Mouse (Mus musculus) MEL (cell line): ENCODE measurements around the gene Dop1b. TPM values are rescaled to one million over a fixed set of nuclear protein-coding genes. Genes with fewer than 3 reads are reported as not detected.

ENCODE experiments used
- DNase-seq: peaks from one replicate; pipeline ENCODE4 v3.0.0; 2011; ENCODE audit warnings: low read depth, low spot score
- H3K27ac ChIP-seq: 2 replicates; pipeline ENCODE4 v1.5.1; 2012; ENCODE audit warnings: low read depth, mild to moderate bottlenecking, control low read depth, low read length, moderate library complexity; ENCODE audit not compliant: control insufficient read depth
- H3K27me3 ChIP-seq, 2 experiments: fragments of 150-350 bp in 1 of 2; sonication (generic) in 1 of 2; 2 replicates each; pipeline ENCODE4 v1.6.1; 2012; ENCODE audit warnings: low read length in 2 of 2, mild to moderate bottlenecking in 2 of 2, improper control_type of control experiment in 1 of 2, moderate library complexity in 1 of 2; ENCODE audit not compliant: insufficient read depth in 2 of 2, control insufficient read depth in 1 of 2
- H3K36me3 ChIP-seq, 2 experiments: 2 replicates each; pipeline ENCODE4 v1.6.1; 2012 to 2014; ENCODE audit warnings: low read length in 2 of 2, improper control_type of control experiment in 1 of 2, inconsistent platforms in 1 of 2, mild to moderate bottlenecking in 1 of 2; ENCODE audit not compliant: insufficient read depth in 2 of 2, control insufficient read depth in 1 of 2
- H3K4me1 ChIP-seq, 2 experiments: fragments of 150-350 bp in 1 of 2; sonication (generic) in 1 of 2; 2 replicates each; pipeline ENCODE4 v1.6.1; 2012; ENCODE audit warnings: low read length in 2 of 2, improper control_type of control experiment in 1 of 2, mild to moderate bottlenecking in 1 of 2; ENCODE audit not compliant: insufficient read depth in 2 of 2, control insufficient read depth in 1 of 2
- H3K4me3 ChIP-seq, 2 experiments: fragments of 150-350 bp in 1 of 2; sonication (generic) in 1 of 2; 2 replicates each; pipeline ENCODE4 v1.5.1; 2012; ENCODE audit warnings: low read depth in 2 of 2, low read length in 2 of 2, mild to moderate bottlenecking in 2 of 2, moderate library complexity in 2 of 2, control low read depth in 1 of 2, improper control_type of control experiment in 1 of 2; ENCODE audit not compliant: control insufficient read depth in 1 of 2, insufficient read depth in 1 of 2
- H3K79me2 ChIP-seq: 2 replicates; pipeline ENCODE4 v1.6.1; 2012; ENCODE audit warnings: mild to moderate bottlenecking, low read length, moderate library complexity; ENCODE audit not compliant: control insufficient read depth, poor library complexity, insufficient read depth
- H3K9ac ChIP-seq: 2 replicates; pipeline ENCODE4 v1.6.1; 2012; ENCODE audit warnings: low read depth, mild to moderate bottlenecking, control low read depth, low read length, moderate library complexity; ENCODE audit not compliant: control insufficient read depth, poor library complexity, severe bottlenecking
- H3K9me3 ChIP-seq: fragments of 150-350 bp; sonication (generic); replicated peaks from 2 replicates; pipeline ENCODE4 v1.6.1; 2012; ENCODE audit warnings: mild to moderate bottlenecking, low read length, improper control_type of control experiment, moderate library complexity; ENCODE audit not compliant: insufficient read depth
- BHLHE40 ChIP-seq: IDR thresholded peaks from 2 replicates; pipeline ENCODE4 v1.6.1; 2012; ENCODE audit warnings: low read depth, mild to moderate bottlenecking, inconsistent platforms, low read length, improper control_type of control experiment, borderline replicate concordance
- CHD1 ChIP-seq: IDR thresholded peaks from 2 replicates; pipeline ENCODE4 v1.6.1; 2012; ENCODE audit warnings: low read depth, mild to moderate bottlenecking, inconsistent platforms, low read length, improper control_type of control experiment
- CHD2 ChIP-seq: IDR thresholded peaks from 2 replicates; pipeline ENCODE4 v1.6.1; 2011; ENCODE audit warnings: low read length, improper control_type of control experiment
- CTCF ChIP-seq, 3 experiments: IDR thresholded peaks in 2 of 3; conservative IDR thresholded peaks in 1 of 3; 2 replicates each; pipeline ENCODE4 v1.5.1; 2011 to 2012; ENCODE audit warnings: low read length in 3 of 3, low read depth in 2 of 3, mild to moderate bottlenecking in 2 of 3, improper control_type of control experiment in 1 of 3, inconsistent platforms in 1 of 3, mixed read lengths in 1 of 3, moderate library complexity in 1 of 3; ENCODE audit not compliant: control insufficient read depth in 1 of 3, insufficient read depth in 1 of 3, poor library complexity in 1 of 3, severe bottlenecking in 1 of 3
- GATA1 ChIP-seq: IDR thresholded peaks from 2 replicates; pipeline ENCODE4 v1.6.1; 2011; ENCODE audit warnings: low read depth, low read length, improper control_type of control experiment
- HCFC1 ChIP-seq: IDR thresholded peaks from 2 replicates; pipeline ENCODE4 v1.6.1; 2012; ENCODE audit warnings: low read depth, mild to moderate bottlenecking, inconsistent platforms, low read length, improper control_type of control experiment, moderate library complexity
- JUND ChIP-seq: IDR thresholded peaks from 2 replicates; pipeline ENCODE4 v1.6.1; 2011; ENCODE audit warnings: low read depth, mild to moderate bottlenecking, improper control_type of control experiment, low read length
- KAT2A ChIP-seq: conservative IDR thresholded peaks from 2 replicates; pipeline ENCODE4 v1.6.1; 2012; ENCODE audit warnings: low read depth, low read length, improper control_type of control experiment, inconsistent platforms
- MAFK ChIP-seq: IDR thresholded peaks from 2 replicates; pipeline ENCODE4 v1.6.1; 2011; ENCODE audit warnings: low read depth, mild to moderate bottlenecking, low read length, improper control_type of control experiment, borderline replicate concordance
- MAX ChIP-seq: IDR thresholded peaks from 2 replicates; pipeline ENCODE4 v1.6.1; 2011; ENCODE audit warnings: low read length, improper control_type of control experiment
- MAZ ChIP-seq: IDR thresholded peaks from 2 replicates; pipeline ENCODE4 v1.6.1; 2012; ENCODE audit warnings: low read depth, mild to moderate bottlenecking, inconsistent platforms, low read length, improper control_type of control experiment
- MXI1 ChIP-seq: IDR thresholded peaks from 2 replicates; pipeline ENCODE4 v1.6.1; 2011; ENCODE audit warnings: mild to moderate bottlenecking, low read depth, low read length, improper control_type of control experiment
- MYB ChIP-seq: IDR thresholded peaks from 2 replicates; pipeline ENCODE4 v1.6.1; 2011; ENCODE audit warnings: mild to moderate bottlenecking, low read depth, low read length, improper control_type of control experiment
- NRF1 ChIP-seq: IDR thresholded peaks from 2 replicates; pipeline ENCODE4 v1.6.1; 2014; ENCODE audit warnings: low read depth, mild to moderate bottlenecking, inconsistent platforms, low read length, improper control_type of control experiment, moderate library complexity; ENCODE audit not compliant: poor library complexity, insufficient read depth, severe bottlenecking
- POLR2A ChIP-seq, 2 experiments: IDR thresholded peaks; 2 replicates each; pipeline ENCODE4 v1.6.1; 2011 to 2012; ENCODE audit warnings: low read length in 2 of 2, mild to moderate bottlenecking in 2 of 2, control low read depth in 1 of 2, improper control_type of control experiment in 1 of 2, low read depth in 1 of 2, moderate library complexity in 1 of 2; ENCODE audit not compliant: control insufficient read depth in 1 of 2, insufficient read depth in 1 of 2, poor library complexity in 1 of 2
- POLR2AphosphoS2 ChIP-seq: IDR thresholded peaks from 2 replicates; pipeline ENCODE4 v1.6.1; 2011; ENCODE audit warnings: low read length, improper control_type of control experiment
- POLR2AphosphoS5 ChIP-seq: IDR thresholded peaks from 2 replicates; pipeline ENCODE4 v1.6.1; 2012; ENCODE audit warnings: low read depth, borderline replicate concordance, mild to moderate bottlenecking, inconsistent platforms, low read length, moderate library complexity, mixed read lengths
- RCOR1 ChIP-seq: IDR thresholded peaks from 2 replicates; pipeline ENCODE4 v1.6.1; 2012; ENCODE audit warnings: low read depth, mild to moderate bottlenecking, inconsistent platforms, low read length, improper control_type of control experiment
- TAL1 ChIP-seq: IDR thresholded peaks from 2 replicates; pipeline ENCODE4 v1.6.1; 2012; ENCODE audit warnings: mild to moderate bottlenecking, inconsistent platforms, low read length, moderate library complexity, mixed read lengths
- TCF12 ChIP-seq: IDR thresholded peaks from 2 replicates; pipeline ENCODE4 v1.6.1; 2014; ENCODE audit warnings: low read depth, mild to moderate bottlenecking, inconsistent platforms, low read length, improper control_type of control experiment, moderate library complexity
- USF1 ChIP-seq: IDR thresholded peaks from 2 replicates; pipeline ENCODE4 v1.6.1; 2014; ENCODE audit warnings: low read depth, mild to moderate bottlenecking, inconsistent platforms, low read length, improper control_type of control experiment, moderate library complexity
- USF2 ChIP-seq, 2 experiments: IDR thresholded peaks; 2 replicates each; pipeline ENCODE4 v1.6.1; 2011 to 2012; ENCODE audit warnings: improper control_type of control experiment in 2 of 2, low read length in 2 of 2, borderline replicate concordance in 1 of 2, inconsistent platforms in 1 of 2, low read depth in 1 of 2, mild to moderate bottlenecking in 1 of 2; ENCODE audit not compliant: insufficient read depth in 1 of 2
- ZC3H11A ChIP-seq: IDR thresholded peaks from 2 replicates; pipeline ENCODE4 v1.6.1; 2012; ENCODE audit warnings: low read depth, mild to moderate bottlenecking, inconsistent platforms, low read length, improper control_type of control experiment
- ZNF384 ChIP-seq: IDR thresholded peaks from 2 replicates; pipeline ENCODE4 v1.6.1; 2012; ENCODE audit warnings: low read depth, mild to moderate bottlenecking, inconsistent platforms, low read length, improper control_type of control experiment
- polyA plus RNA-seq, 2 experiments: library from polyadenylated mRNA; stranded (reverse) in 1 of 2; unstranded in 1 of 2; fragments of >175 nt in 1 of 2; fragments of >200 nt in 1 of 2; gene quantifications; 2 replicates each; pipeline versions ENCODE4 v1.2.1 to v1.2.4; 2012; ENCODE audit warnings: low replicate concordance in 2 of 2, low read depth in 1 of 2; ENCODE audit not compliant: insufficient read length in 2 of 2, insufficient read depth in 1 of 2, missing spikeins in 1 of 2
- total RNA-seq: library from RNA; depleted of rRNA; stranded (reverse); fragments of 300-350 nt; gene quantifications from 2 replicates; pipeline ENCODE4 v1.2.3, GENCODE M21; 2012

Dop1b gene
- total and polyA plus RNA-seq, 3 experiments: 5.8 to 11.3 TPM; not detected in 1

DNA sequence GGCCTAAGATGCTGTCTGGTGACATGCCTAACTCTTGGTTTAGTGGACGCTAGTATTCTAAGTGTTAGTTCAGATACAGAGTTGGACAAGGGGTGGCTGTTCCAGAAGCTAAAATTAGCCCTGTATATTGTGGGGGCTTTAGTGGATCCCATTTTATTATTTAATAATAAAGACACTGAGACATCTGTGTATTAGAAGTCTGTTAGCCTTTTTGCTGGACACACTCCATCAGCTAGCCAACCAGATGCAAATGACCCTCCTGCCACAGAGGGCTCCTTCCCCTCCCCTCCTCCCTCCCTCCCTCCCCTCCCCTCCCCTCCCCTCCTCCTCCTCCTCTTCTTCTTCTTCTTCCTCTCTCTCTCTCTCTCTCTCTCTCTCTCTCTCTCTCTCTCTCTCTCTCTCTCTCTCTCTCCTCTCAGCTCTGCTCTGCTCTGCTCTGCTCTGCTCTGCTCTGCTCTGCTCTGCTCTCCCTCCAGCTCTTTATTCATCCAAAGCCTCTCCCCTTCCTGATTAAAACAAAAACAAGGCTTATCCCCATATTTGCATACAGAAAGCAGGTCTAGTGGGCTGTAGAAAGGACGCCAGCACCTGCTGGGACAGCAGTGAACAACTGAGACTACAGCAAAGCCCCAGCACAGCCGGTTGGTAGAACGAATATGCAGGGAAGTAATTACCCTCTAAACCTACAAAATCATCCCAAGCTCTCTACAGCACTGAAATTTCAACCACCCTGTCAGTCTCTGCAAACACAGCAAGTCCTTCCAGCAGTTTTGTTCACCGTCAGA, 78.5 kb downstream of the Dop1b start (continued):
- TF ChIP-seq MXI1 (no peak), MYB (no peak)

- no peak for DNase-seq
- TF ChIP-seq JUND: no peak
- no peak for TF ChIP-seq POLR2AphosphoS2
- no peak for TF ChIP-seq TCF12
- no peak for TF ChIP-seq ZNF384
- TF ChIP-seq POLR2AphosphoS5: no peak
These were observed 81.4 kb downstream of the Dop1b start for GRCm38 (mm10) chr16:93792981-93793630.

GRCm38 (mm10) chr16:93794845-93795244, 83.1 kb downstream of the Dop1b start:
- no peaks in the 10 kb centered on the region for H3K27me3 ChIP-seq
- DNase-seq: no peak
- H3K4me1 ChIP-seq: no peaks in the 10 kb centered on the region
- TF ChIP-seq MAX (no peak), MXI1 (no peak), NRF1 (no peak), POLR2AphosphoS5 (no peak), USF2 (IDR thresholded peaks at IDR 0.05; ENCODE audit: borderline replicate concordance in 1 of 2, insufficient read depth in 1 of 2, low read depth in 1 of 2, low read length in 2 of 2) (no peak), CTCF (IDR thresholded peaks at IDR 0.05 in 2 of 3, conservative IDR thresholded peaks at IDR 0.05 in 1 of 3; ENCODE audit: control insufficient read depth in 1 of 3, insufficient read depth in 1 of 3, low read depth in 2 of 3, low read length in 3 of 3, poor library complexity in 1 of 3, severe bottlenecking in 1 of 3) (no peak), JUND (no peak), KAT2A (no peak), TAL1 (no peak), RCOR1 (no peak), CHD1 (no peak), ZC3H11A (no peak), CHD2 (no peak), USF1 (no peak), BHLHE40 (no peak), MAZ (no peak), GATA1 (no peak), POLR2A (IDR thresholded peaks at IDR 0.05; ENCODE audit: control insufficient read depth in 1 of 2, insufficient read depth in 1 of 2, low read depth in 1 of 2, low read length in 2 of 2, poor library complexity in 1 of 2) (no peak), MAFK (no peak), HCFC1 (no peak)
- H3K9ac ChIP-seq: no peak overlapping the region
- H3K79me2 ChIP-seq: no peaks in the 10 kb centered on the region
- no peaks in the 10 kb centered on the region for H3K36me3 ChIP-seq
- no peaks in the 10 kb centered on the region for H3K9me3 ChIP-seq
- H3K27ac ChIP-seq: no peak overlapping the region
- no peak overlapping the region for H3K4me3 ChIP-seq

More at GRCm38 (mm10) chr16:93792981-93793630, 81.4 kb downstream of the Dop1b start:
- Histone ChIP-seq H3K79me2 (no peaks in the 10 kb centered on the region), H3K4me1 (no peaks in the 10 kb centered on the region), H3K27me3 (no peaks in the 10 kb centered on the region), H3K4me3 (no peak overlapping the region), H3K9ac (no peak overlapping the region), H3K36me3 (no peaks in the 10 kb centered on the region), H3K27ac (no peak overlapping the region), H3K9me3 (no peaks in the 10 kb centered on the region)
